Comparison of ENCODE assay signal across 23 mouse cellular contexts in genomic region chr9:60751971-60752370, GRCm38 (mm10). TPM values are rescaled to one million over a fixed set of nuclear protein-coding genes. Genes with fewer than 3 reads are reported as not detected.
DNase-seq lines count a peak whose midpoint lies in the region; ATAC-seq and TF ChIP-seq lines count a peak whose summit lies in the region.
"Had no signal": no experiment of that assay in that cellular context is flagged by ENCODE, and none has a peak within 500 bp of the region (broad histone marks: within the 10 kb centered on the region; RNA-seq: fewer than 3 reads in every experiment).

No protein-coding gene starts in this region.

- 23% methylated on average over 6 of the region's 6 CpGs for WGBS in intestine, embryonic 14.5 days
- 31% methylated on average over 6 of the region's 6 CpGs for WGBS in intestine, embryonic 16.5 days
- WGBS in small intestine, adult 2 months: 22% methylated on average over 6 of the region's 6 CpGs

- H3K27ac ChIP-seq in intestine, embryonic 14.5 days (ENCODE audit: low read depth): peak overlapping the region; percentile 30; the same call in 1 of the 2 replicates
- H3K27ac ChIP-seq in intestine, embryonic 16.5 days (ENCODE audit: low read length): peak overlapping the region; percentile 50
- 0 out of 2 replicates have a peak overlapping the region, but pooled peaks have one; percentile 24 for H3K27ac ChIP-seq in small intestine, adult 2 months (ENCODE audit: insufficient read depth, low read depth, low read length)
- H3K27ac ChIP-seq: embryonic facial prominence, embryonic 10.5 days; embryonic facial prominence, embryonic 12.5 days; forebrain, embryonic 13.5 days had no signal

- TF ChIP-seq CTCF in small intestine, adult 2 months (IDR thresholded peaks at IDR 0.05; ENCODE audit: extremely low read depth, insufficient read length, insufficient replicate concordance, low read depth, low read length): no peak

- no peaks in the 10 kb centered on the region for H3K9me3 ChIP-seq in intestine, embryonic 14.5 days (ENCODE audit: control insufficient read depth, low read length)
- no peaks in the 10 kb centered on the region for H3K9me3 ChIP-seq in intestine, embryonic 16.5 days (ENCODE audit: control insufficient read depth, low read length)
- H3K9me3 ChIP-seq: embryonic facial prominence, embryonic 12.5 days had no signal

- no peaks in the 10 kb centered on the region for H3K27me3 ChIP-seq in intestine, embryonic 14.5 days (replicated peaks; ENCODE audit: control insufficient read depth, insufficient read depth, low read length)
- no peaks in the 10 kb centered on the region for H3K27me3 ChIP-seq in intestine, embryonic 16.5 days (replicated peaks; ENCODE audit: control insufficient read depth, insufficient read depth, low read length)
- no peaks in the 10 kb centered on the region for H3K27me3 ChIP-seq in small intestine, adult 2 months (ENCODE audit: control insufficient read depth, insufficient read depth, low read length)
- H3K27me3 ChIP-seq: CH12.LX; embryonic facial prominence, embryonic 12.5 days; forebrain, embryonic 13.5 days; Patski had no signal

- H3K9ac ChIP-seq in intestine, embryonic 14.5 days (ENCODE audit: low read length): no peak overlapping the region
- no peak overlapping the region for H3K9ac ChIP-seq in intestine, embryonic 16.5 days (ENCODE audit: low read depth, low read length)
- H3K9ac ChIP-seq: embryonic facial prominence, embryonic 12.5 days; forebrain, embryonic 13.5 days had no signal

- no peaks in the 10 kb centered on the region for H3K4me1 ChIP-seq in intestine, embryonic 14.5 days (replicated peaks; ENCODE audit: control insufficient read depth, insufficient read depth, low read length)
- H3K4me1 ChIP-seq in intestine, embryonic 16.5 days (ENCODE audit: control insufficient read depth, insufficient read depth, low read length): peaks cover 15% of the 10 kb centered on the region; the same call in 1 of the 2 replicates
- peaks cover 3% of the 10 kb centered on the region; the same call in 1 of the 2 replicates for H3K4me1 ChIP-seq in small intestine, adult 2 months (ENCODE audit: control insufficient read depth, insufficient read depth, insufficient read length, low read length)
- H3K4me1 ChIP-seq: embryonic facial prominence, embryonic 10.5 days; embryonic facial prominence, embryonic 12.5 days; forebrain, embryonic 13.5 days had no signal

- H3K4me2 ChIP-seq in intestine, embryonic 14.5 days (ENCODE audit: low read length): no peak overlapping the region
- no peak overlapping the region for H3K4me2 ChIP-seq in intestine, embryonic 16.5 days (ENCODE audit: low read depth, low read length)
- H3K4me2 ChIP-seq: embryonic facial prominence, embryonic 12.5 days; forebrain, embryonic 13.5 days had no signal

- H3K4me3 ChIP-seq in intestine, embryonic 14.5 days (ENCODE audit: low read depth, low read length): no peak overlapping the region
- H3K4me3 ChIP-seq in intestine, embryonic 16.5 days (ENCODE audit: low read length): no peak overlapping the region
- no peak overlapping the region for H3K4me3 ChIP-seq in small intestine, adult 2 months (ENCODE audit: low read depth, low read length)
- H3K4me3 ChIP-seq: embryonic facial prominence, embryonic 10.5 days; embryonic facial prominence, embryonic 12.5 days; forebrain, embryonic 13.5 days had no signal

- 0 out of 2 replicates have a peak, but pooled peaks have one; percentile 48 for ATAC-seq in intestine, embryonic 14.5 days (replicated peaks; ENCODE audit: low FRiP score, low TSS enrichment, low read depth)
- ATAC-seq in intestine, embryonic 16.5 days: peak; percentile 78
- ATAC-seq: activated CD4-positive, CD25-positive, alpha-beta regulatory T cell, adult 4 months; CD4-positive, CD25-positive, alpha-beta regulatory T cell, adult 4 months; forebrain, embryonic 13.5 days; Patski had no signal

- peak; percentile 69 for DNase-seq in heart, adult 11 months
- DNase-seq in heart, postnatal 4 days: no peak
- DNase-seq in intestine, embryonic 14.5 days (ENCODE audit: low spot score): no peak
- DNase-seq in urinary bladder, postnatal 14 days (ENCODE audit: low spot score): no peak
- no peak for DNase-seq in thymus, postnatal 14 days
- DNase-seq: adrenal gland, adult 8-10 months; adrenal gland, postnatal 14 days; B cell, adult 2 months; cerebellum, adult 11-12 months; cerebellum, adult 2 months; cerebellum, adult 9-10 months; cerebellum, postnatal 10 days; cerebellum, postnatal 25 days had no signal

- no peaks in the 10 kb centered on the region for H3K36me3 ChIP-seq in intestine, embryonic 14.5 days (ENCODE audit: control insufficient read depth, insufficient read depth, low read length)
- no peaks in the 10 kb centered on the region for H3K36me3 ChIP-seq in intestine, embryonic 16.5 days (ENCODE audit: control insufficient read depth, insufficient read depth, low read length)
- no peaks in the 10 kb centered on the region for H3K36me3 ChIP-seq in small intestine, adult 2 months (ENCODE audit: control insufficient read depth, insufficient read depth, low read length)
- H3K36me3 ChIP-seq: embryonic facial prominence, embryonic 10.5 days; embryonic facial prominence, embryonic 12.5 days; G1E had no signal

- no peak for TF ChIP-seq POLR2A in small intestine, adult 2 months (IDR thresholded peaks at IDR 0.05; ENCODE audit: low read depth, low read length)

RNA-seq across cellular contexts. Expression of gene Larp6, which starts 39.2 kb away (rescaled TPM):
- 1 to 10 TPM in 1 of 2 experiments, under 1 TPM in 1; 0.95 to 1.3 TPM for total RNA-seq in heart, postnatal 4 days (2021)
- polyA plus RNA-seq in intestine, embryonic 14.5 days (2014; fragmentation: Nextera tagmentation; extraction: Ambion mirVana): 2.2 and 2.7 TPM in 2 replicates
- polyA plus RNA-seq in intestine, embryonic 16.5 days (2015; fragmentation: Nextera tagmentation; extraction: Ambion mirVana): 1.6 and 1.7 TPM in 2 replicates
- polyA plus RNA-seq in small intestine, adult 2 months (2012; rRNA removed): 0.39 and 0.84 TPM in 2 replicates
- total RNA-seq: CH12.LX, G1E had no signal
- polyA plus RNA-seq: activated CD4-positive, CD25-positive, alpha-beta regulatory T cell, adult 4 months; CD4-positive, CD25-positive, alpha-beta regulatory T cell, adult 4 months; G1E; Patski had no signal

RNA-seq across cellular contexts. Expression of gene Uaca, which starts 42.4 kb away (rescaled TPM):
- total RNA-seq in heart, postnatal 4 days (2021): 10 to 100 TPM; 47.4 to 49.2 TPM
- 26.2 and 44.3 TPM in 2 replicates for polyA plus RNA-seq in intestine, embryonic 14.5 days (2014; fragmentation: Nextera tagmentation; extraction: Ambion mirVana)
- polyA plus RNA-seq in intestine, embryonic 16.5 days (2015; fragmentation: Nextera tagmentation; extraction: Ambion mirVana): 56.8 and 60.7 TPM in 2 replicates
- 7.9 and 23.3 TPM in 2 replicates for polyA plus RNA-seq in small intestine, adult 2 months (2012; rRNA removed)
- polyA plus RNA-seq: activated CD4-positive, CD25-positive, alpha-beta regulatory T cell, adult 4 months; CD4-positive, CD25-positive, alpha-beta regulatory T cell, adult 4 months; G1E had no signal
